Mouse (Mus musculus): ENCODE measurements at regions not wholly inside any gene's neighbourhood (a gene's known extent, or its start where the extent isn't known, plus 50 kb on each side); places are given as distances from the start of the nearest gene placed in this dataset.

GRCm38 (mm10) chr2:166337666-166338065 is 182.2 kb upstream of the Sulf2 start:
- TF ChIP-seq POLR2A (IDR thresholded peaks at IDR 0.05; ENCODE audit: control insufficient read depth, extremely low read depth, insufficient read depth, low read length, poor library complexity) (no peak), CTCF (IDR thresholded peaks at IDR 0.05; ENCODE audit: borderline replicate concordance, control insufficient read depth, extremely low read depth, insufficient read depth, low read length, poor library complexity) (no peak)

All from thymus, adult 2 months (tissue).